Mouse (Mus musculus) heart, embryonic 13.5 days (tissue): ENCODE results near the gene Olfr974. TPM values are rescaled to one million over a fixed set of nuclear protein-coding genes. Genes with fewer than 3 reads are reported as not detected.

Experiments
- polyA plus RNA-seq: library from polyadenylated mRNA; unstranded; fragments of >200 nt; fragmentation: Nextera tagmentation; extraction: Ambion mirVana; gene quantifications from 2 replicates; pipeline ENCODE4 v1.2.1, GENCODE M21; 2015

The Olfr974 gene
- polyA plus RNA-seq, 1 experiment from 2014 or later: not detected

Other genes with a start within 250 kb of the Olfr974 start
- not detected in 2 replicates for gene Olfr149, start 230.4 kb upstream of the Olfr974 start, polyA plus RNA-seq
- not detected in 2 replicates for gene Olfr965, start 226.1 kb upstream of the Olfr974 start, polyA plus RNA-seq
- gene Olfr150, start 206.5 kb upstream of the Olfr974 start, polyA plus RNA-seq: not detected in 2 replicates
- gene Olfr967, start 191.3 kb upstream of the Olfr974 start, polyA plus RNA-seq: not detected in 2 replicates
- not detected in 2 replicates for gene Olfr968, start 154.2 kb upstream of the Olfr974 start, polyA plus RNA-seq
- not detected in 2 replicates for gene Olfr969, start 146.6 kb upstream of the Olfr974 start, polyA plus RNA-seq
- not detected in 2 replicates for gene Olfr970, start 128.6 kb upstream of the Olfr974 start, polyA plus RNA-seq
- not detected in 2 replicates for gene Olfr971, start 100.6 kb upstream of the Olfr974 start, polyA plus RNA-seq
- gene Olfr972, start 71.1 kb upstream of the Olfr974 start, polyA plus RNA-seq: not detected in 2 replicates
- not detected in 2 replicates for gene Olfr229, start 30.2 kb upstream of the Olfr974 start, polyA plus RNA-seq
- not detected in 2 replicates for gene Olfr975, start 14.5 kb downstream of the Olfr974 start, polyA plus RNA-seq
- gene Olfr976, start 23.6 kb downstream of the Olfr974 start, polyA plus RNA-seq: not detected in 2 replicates
- gene Olfr978, start 54.6 kb downstream of the Olfr974 start, polyA plus RNA-seq: not detected in 2 replicates
- gene Olfr979, start 66.0 kb downstream of the Olfr974 start, polyA plus RNA-seq: not detected in 2 replicates
- not detected in 2 replicates for gene Olfr980, start 72.1 kb downstream of the Olfr974 start, polyA plus RNA-seq
- gene Olfr981, start 84.0 kb downstream of the Olfr974 start, polyA plus RNA-seq: not detected in 2 replicates
- gene Olfr982, start 136.3 kb downstream of the Olfr974 start, polyA plus RNA-seq: not detected in 2 replicates
- not detected in 2 replicates for gene Olfr983, start 156.1 kb downstream of the Olfr974 start, polyA plus RNA-seq
- gene Olfr984, start 176.7 kb downstream of the Olfr974 start, polyA plus RNA-seq: not detected in 2 replicates
- not detected in 2 replicates for gene Olfr985, start 192.7 kb downstream of the Olfr974 start, polyA plus RNA-seq
- gene Tmem225, start 210.6 kb downstream of the Olfr974 start, polyA plus RNA-seq: not detected in 2 replicates
- gene Olfr986, start 243.4 kb downstream of the Olfr974 start, polyA plus RNA-seq: 0.08 TPM in 1 of 2 replicates, not detected in the other